Mouse (Mus musculus): Measurements from ENCODE around the gene Gnat1.

DNA sequence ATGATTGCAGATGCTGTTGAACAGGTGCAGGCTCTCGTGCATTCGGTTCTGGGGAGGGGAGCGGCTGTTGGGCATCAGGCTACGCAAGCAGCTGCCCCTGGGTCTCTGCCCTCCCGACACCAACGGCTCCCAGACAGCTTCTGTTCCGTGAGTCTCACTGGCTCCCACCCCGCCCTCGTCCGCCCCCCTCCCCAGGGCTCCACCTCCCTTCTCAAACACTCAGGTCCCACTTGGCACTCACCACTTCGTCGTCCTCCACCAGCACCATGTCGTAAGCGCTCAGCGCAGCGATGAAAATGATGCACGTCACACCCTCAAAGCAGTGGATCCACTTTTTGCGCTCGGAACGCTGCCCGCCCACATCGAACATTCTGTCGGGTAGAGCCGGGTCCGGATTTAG is 3.2 kb downstream of the Gnat1 start:
- TF ChIP-seq CTCF (IDR thresholded peaks at IDR 0.05; ENCODE audit: borderline replicate concordance, insufficient read depth, low read depth, low read length): no peak
- no peak for TF ChIP-seq POLR2A (IDR thresholded peaks at IDR 0.05; ENCODE audit: borderline replicate concordance, insufficient read depth, low read length)

All from cerebellum, adult 2 months (tissue).